Mouse (Mus musculus): Measurements from ENCODE around the gene Olfr288. TPM values are rescaled to one million over a fixed set of nuclear protein-coding genes. Genes with fewer than 3 reads are reported as not detected.

The Olfr288 gene
- total and polyA plus RNA-seq, 2 experiments from 2014 or later = not detected

- Histone ChIP-seq H3K27me3 (ENCODE audit: insufficient read depth, low read length) (no peaks in the 10 kb centered on the region), H3K4me3 (ENCODE audit: low read depth, low read length) (no peak overlapping the region), H3K9me3 (ENCODE audit: low read length) (no peaks in the 10 kb centered on the region), H3K36me3 (ENCODE audit: insufficient read depth) (no peaks in the 10 kb centered on the region), H3K4me2 (ENCODE audit: low read depth) (no peak overlapping the region), H3K9ac (no peak overlapping the region), H3K27ac (ENCODE audit: low read depth, low read length) (no peak overlapping the region), H3K4me1 (ENCODE audit: insufficient read depth) (peaks cover 5% of the 10 kb centered on the region; the same call in 1 of the 2 replicates)
- no peak for TF ChIP-seq CTCF (IDR thresholded peaks at IDR 0.05; ENCODE audit: low read depth)
- DNase-seq (no peak), ATAC-seq (no peak)
- 89% methylated on average over 3 of the region's 3 CpGs for WGBS
Observed at GRCm38 (mm10) chr15:98148356-98148755, 47.0 kb downstream of the Olfr288 start.

GRCm38 (mm10) chr15:98145559-98146181 lies 49.7 kb downstream of the Olfr288 start:
- H3K4me3 ChIP-seq (ENCODE audit: low read depth, low read length) = peak overlapping the region; percentile 90
- DNase-seq (peak; percentile 96), ATAC-seq (peak; percentile 99)
- H3K4me1 ChIP-seq (ENCODE audit: insufficient read depth) = peaks cover 5% of the 10 kb centered on the region; the same call in 1 of the 2 replicates
- H3K9ac ChIP-seq = peak overlapping the region; percentile 87
- H3K27me3 ChIP-seq (ENCODE audit: insufficient read depth, low read length) = no peaks in the 10 kb centered on the region
- peak overlapping the region; percentile 98 for H3K4me2 ChIP-seq (ENCODE audit: low read depth)
- peaks cover 14% of the 10 kb centered on the region for H3K36me3 ChIP-seq (ENCODE audit: insufficient read depth)
- 2% methylated on average over 38 of the region's 38 CpGs for WGBS
- TF ChIP-seq CTCF (IDR thresholded peaks at IDR 0.05; ENCODE audit: low read depth) = no peak
- H3K27ac ChIP-seq (ENCODE audit: low read depth, low read length) = peak overlapping the region; percentile 76
- no peaks in the 10 kb centered on the region for H3K9me3 ChIP-seq (ENCODE audit: low read length)

DNA sequence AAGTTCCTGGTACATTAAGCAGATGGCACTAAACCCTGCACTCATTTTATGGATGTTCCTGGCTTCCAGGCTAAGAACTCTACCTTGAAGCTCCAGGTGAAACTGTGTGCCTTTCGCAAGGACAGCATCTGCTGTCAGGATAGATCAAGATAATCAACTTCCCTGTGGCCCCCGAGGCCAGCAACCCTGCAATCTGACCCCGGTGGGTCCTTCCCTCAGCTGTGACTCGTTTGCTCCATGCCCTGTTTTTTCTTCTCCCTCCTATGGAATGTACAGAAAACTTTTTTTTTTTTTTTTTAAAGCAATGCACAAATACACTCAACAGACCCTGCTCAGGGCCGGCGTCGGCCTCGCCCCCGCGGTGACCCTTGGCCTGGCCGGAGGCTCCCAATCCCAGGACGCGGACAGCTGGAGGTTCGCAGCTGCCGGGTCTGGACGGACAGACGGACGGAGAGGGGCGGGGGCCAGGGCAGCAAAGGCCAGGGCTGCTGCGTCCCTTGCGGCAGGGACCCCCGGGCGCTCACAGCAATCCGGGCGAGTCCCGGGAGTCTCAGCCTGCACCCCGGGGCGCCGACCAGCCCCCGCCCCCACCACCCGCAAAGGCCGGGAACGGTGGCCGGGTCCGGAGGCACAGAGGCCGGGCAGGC lies 50.4 kb downstream of the Olfr288 start:
- peak overlapping the region; percentile 76 for H3K27ac ChIP-seq (ENCODE audit: low read depth, low read length)
- peaks cover 17% of the 10 kb centered on the region for H3K36me3 ChIP-seq (ENCODE audit: insufficient read depth)
- H3K27me3 ChIP-seq (ENCODE audit: insufficient read depth, low read length) = no peaks in the 10 kb centered on the region
- peak overlapping the region; percentile 98 for H3K4me2 ChIP-seq (ENCODE audit: low read depth)
- WGBS = under 1% methylated on average over 31 of the region's 36 CpGs
- ATAC-seq = 0 out of 2 replicates have a peak, but pooled peaks have one; percentile 10
- H3K4me1 ChIP-seq (ENCODE audit: insufficient read depth) = peaks cover 5% of the 10 kb centered on the region; the same call in 1 of the 2 replicates
- DNase-seq = no peak
- peak overlapping the region; percentile 90 for H3K4me3 ChIP-seq (ENCODE audit: low read depth, low read length)
- H3K9me3 ChIP-seq (ENCODE audit: low read length) = no peaks in the 10 kb centered on the region
- no peak for TF ChIP-seq CTCF (IDR thresholded peaks at IDR 0.05; ENCODE audit: low read depth)
- H3K9ac ChIP-seq = peak overlapping the region; percentile 87

DNA sequence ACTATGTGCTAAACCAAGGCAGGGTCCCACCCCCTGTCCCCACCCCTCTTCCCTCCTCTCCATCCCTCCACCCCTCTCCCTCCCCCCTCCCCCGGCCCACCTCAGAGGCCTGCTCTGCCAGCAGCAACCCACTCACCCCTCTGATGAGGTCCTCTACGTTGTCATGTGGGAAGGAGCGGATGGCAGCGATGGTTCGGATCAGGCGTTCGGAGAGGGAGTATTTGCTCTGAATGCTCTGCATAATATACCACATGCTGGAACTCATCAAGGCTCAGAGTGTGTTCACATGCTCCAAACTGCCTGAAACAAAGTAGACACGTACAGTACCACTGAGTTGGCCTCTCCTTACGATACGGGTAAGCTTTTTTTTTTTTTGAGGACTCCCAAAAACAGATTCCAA lies 52.8 kb downstream of the Olfr288 start:
- H3K9me3 ChIP-seq (ENCODE audit: low read length) = no peaks in the 10 kb centered on the region

GRCm38 (mm10) chr15:98140809-98141208 lies 54.5 kb downstream of the Olfr288 start:
- H3K4me1 ChIP-seq (ENCODE audit: insufficient read depth) = peaks cover 5% of the 10 kb centered on the region; the same call in 1 of the 2 replicates
- H3K4me3 ChIP-seq (ENCODE audit: low read depth, low read length) = no peak overlapping the region
- H3K27me3 ChIP-seq (ENCODE audit: insufficient read depth, low read length) = no peaks in the 10 kb centered on the region
- 94% methylated on average over 5 of the region's 5 CpGs for WGBS
- no peak for TF ChIP-seq CTCF (IDR thresholded peaks at IDR 0.05; ENCODE audit: low read depth)
- DNase-seq = no peak
- H3K36me3 ChIP-seq (ENCODE audit: insufficient read depth) = peaks cover 43% of the 10 kb centered on the region
- no peaks in the 10 kb centered on the region for H3K9me3 ChIP-seq (ENCODE audit: low read length)
- ATAC-seq = no peak
- no peak overlapping the region for H3K27ac ChIP-seq (ENCODE audit: low read depth, low read length)
- H3K4me2 ChIP-seq (ENCODE audit: low read depth) = no peak overlapping the region
- H3K9ac ChIP-seq = no peak overlapping the region

More for the DNA sequence above, 52.8 kb downstream of the Olfr288 start:
- H3K9ac ChIP-seq = no peak overlapping the region
- peaks cover 5% of the 10 kb centered on the region; the same call in 1 of the 2 replicates for H3K4me1 ChIP-seq (ENCODE audit: insufficient read depth)
- H3K27me3 ChIP-seq (ENCODE audit: insufficient read depth, low read length) = no peaks in the 10 kb centered on the region
- ATAC-seq = no peak
- no peak for DNase-seq
- H3K27ac ChIP-seq (ENCODE audit: low read depth, low read length) = no peak overlapping the region
- H3K4me2 ChIP-seq (ENCODE audit: low read depth) = no peak overlapping the region
- TF ChIP-seq CTCF (IDR thresholded peaks at IDR 0.05; ENCODE audit: low read depth) = no peak
- no peak overlapping the region for H3K4me3 ChIP-seq (ENCODE audit: low read depth, low read length)
- peaks cover 29% of the 10 kb centered on the region for H3K36me3 ChIP-seq (ENCODE audit: insufficient read depth)
- WGBS = 90% methylated on average over 10 of the region's 10 CpGs

- H3K4me1 ChIP-seq (ENCODE audit: insufficient read depth) = peaks cover 3% of the 10 kb centered on the region; the same call in 1 of the 2 replicates
- no peaks in the 10 kb centered on the region for H3K27me3 ChIP-seq (ENCODE audit: insufficient read depth, low read length)
- H3K27ac ChIP-seq (ENCODE audit: low read depth, low read length) = no peak overlapping the region
- DNase-seq (no peak), ATAC-seq (no peak)
- peaks cover 54% of the 10 kb centered on the region for H3K36me3 ChIP-seq (ENCODE audit: insufficient read depth)
- no peak overlapping the region for H3K4me2 ChIP-seq (ENCODE audit: low read depth)
- no peaks in the 10 kb centered on the region for H3K9me3 ChIP-seq (ENCODE audit: low read length)
- no peak for TF ChIP-seq CTCF (IDR thresholded peaks at IDR 0.05; ENCODE audit: low read depth)
- H3K9ac ChIP-seq = no peak overlapping the region
- no peak overlapping the region for H3K4me3 ChIP-seq (ENCODE audit: low read depth, low read length)
- WGBS = 78% methylated on average over 7 of the region's 7 CpGs
Observed at GRCm38 (mm10) chr15:98139763-98140162, 55.6 kb downstream of the Olfr288 start.

GRCm38 (mm10) chr15:98136871-98137270 lies 58.5 kb downstream of the Olfr288 start:
- no peak overlapping the region for H3K4me2 ChIP-seq (ENCODE audit: low read depth)
- no peaks in the 10 kb centered on the region for H3K27me3 ChIP-seq (ENCODE audit: insufficient read depth, low read length)
- no peak overlapping the region for H3K9ac ChIP-seq
- no peaks in the 10 kb centered on the region for H3K9me3 ChIP-seq (ENCODE audit: low read length)
- no peak overlapping the region for H3K27ac ChIP-seq (ENCODE audit: low read depth, low read length)
- no peak for TF ChIP-seq CTCF (IDR thresholded peaks at IDR 0.05; ENCODE audit: low read depth)
- WGBS = 95% methylated on average over 9 of the region's 9 CpGs
- H3K4me1 ChIP-seq (ENCODE audit: insufficient read depth) = no peaks in the 10 kb centered on the region
- H3K36me3 ChIP-seq (ENCODE audit: insufficient read depth) = peaks cover 74% of the 10 kb centered on the region
- DNase-seq (no peak), ATAC-seq (no peak)
- no peak overlapping the region for H3K4me3 ChIP-seq (ENCODE audit: low read depth, low read length)

Other genes starting within 250 kb of the Olfr288 start
- gene Tmem106c, start 231.3 kb downstream of the Olfr288 start, total RNA-seq (2014; rRNA removed) = 44.4 and 50.8 TPM in 2 replicates
- gene Tmem106c, start 231.3 kb downstream of the Olfr288 start, polyA plus RNA-seq (2015; fragmentation: Nextera tagmentation; extraction: Ambion mirVana) = 62.8 and 66.1 TPM in 2 replicates
- 7.6 and 28.3 TPM in 2 replicates for gene Col2a1, start 190.8 kb downstream of the Olfr288 start, total RNA-seq (2014; rRNA removed)
- 2.5 and 4.9 TPM in 2 replicates for gene Col2a1, start 190.8 kb downstream of the Olfr288 start, polyA plus RNA-seq (2015; fragmentation: Nextera tagmentation; extraction: Ambion mirVana)
- gene Pfkm, start 103.0 kb downstream of the Olfr288 start, total RNA-seq (2014; rRNA removed) = 90.1 and 91.9 TPM in 2 replicates
- 76.4 and 86.3 TPM in 2 replicates for gene Pfkm, start 103.0 kb downstream of the Olfr288 start, polyA plus RNA-seq (2015; fragmentation: Nextera tagmentation; extraction: Ambion mirVana)
- gene Senp1, start 101.8 kb downstream of the Olfr288 start, total RNA-seq (2014; rRNA removed) = 13.6 and 19.8 TPM in 2 replicates
- gene Senp1, start 101.8 kb downstream of the Olfr288 start, polyA plus RNA-seq (2015; fragmentation: Nextera tagmentation; extraction: Ambion mirVana) = 8.5 and 12.2 TPM in 2 replicates
- gene Asb8, start 29.9 kb downstream of the Olfr288 start, total RNA-seq (2014; rRNA removed) = 46.3 and 56.9 TPM in 2 replicates
- 36.5 and 46.8 TPM in 2 replicates for gene Asb8, start 29.9 kb downstream of the Olfr288 start, polyA plus RNA-seq (2015; fragmentation: Nextera tagmentation; extraction: Ambion mirVana)
- gene Ccdc184, start 28.4 kb downstream of the Olfr288 start, total RNA-seq (2014; rRNA removed) = 50.7 and 66.0 TPM in 2 replicates
- 56.3 and 68.9 TPM in 2 replicates for gene Ccdc184, start 28.4 kb downstream of the Olfr288 start, polyA plus RNA-seq (2015; fragmentation: Nextera tagmentation; extraction: Ambion mirVana)
- gene Gm44579, start 25.4 kb upstream of the Olfr288 start, total RNA-seq (2014; rRNA removed) = 0.08 and 0.29 TPM in 2 replicates
- gene Gm44579, start 25.4 kb upstream of the Olfr288 start, polyA plus RNA-seq (2015; fragmentation: Nextera tagmentation; extraction: Ambion mirVana) = 0.15 TPM in 1 of 2 replicates, not detected in the other
- 0.15 and 0.24 TPM in 2 replicates for gene Olfr287, start 25.5 kb upstream of the Olfr288 start, total RNA-seq (2014; rRNA removed)
- gene Olfr287, start 25.5 kb upstream of the Olfr288 start, polyA plus RNA-seq (2015; fragmentation: Nextera tagmentation; extraction: Ambion mirVana) = 0.25 and 0.45 TPM in 2 replicates
- not detected in 2 replicates for gene Olfr286, start 38.9 kb upstream of the Olfr288 start, total RNA-seq (2014; rRNA removed)
- not detected in 2 replicates for gene Olfr286, start 38.9 kb upstream of the Olfr288 start, polyA plus RNA-seq (2015; fragmentation: Nextera tagmentation; extraction: Ambion mirVana)
- gene H1fnt, start 61.8 kb upstream of the Olfr288 start, total RNA-seq (2014; rRNA removed) = not detected in 2 replicates
- gene H1fnt, start 61.8 kb upstream of the Olfr288 start, polyA plus RNA-seq (2015; fragmentation: Nextera tagmentation; extraction: Ambion mirVana) = not detected in 2 replicates
- 11.4 and 14.8 TPM in 2 replicates for gene Zfp641, start 100.6 kb upstream of the Olfr288 start, total RNA-seq (2014; rRNA removed)
- gene Zfp641, start 100.6 kb upstream of the Olfr288 start, polyA plus RNA-seq (2015; fragmentation: Nextera tagmentation; extraction: Ambion mirVana) = 3.8 and 6.6 TPM in 2 replicates
- gene Olfr285, start 121.8 kb upstream of the Olfr288 start, total RNA-seq (2014; rRNA removed) = not detected in 2 replicates
- gene Olfr285, start 121.8 kb upstream of the Olfr288 start, polyA plus RNA-seq (2015; fragmentation: Nextera tagmentation; extraction: Ambion mirVana) = not detected in 2 replicates
- gene Olfr284, start 145.4 kb upstream of the Olfr288 start, total RNA-seq (2014; rRNA removed) = 0.81 TPM in 1 of 2 replicates, not detected in the other
- gene Olfr284, start 145.4 kb upstream of the Olfr288 start, polyA plus RNA-seq (2015; fragmentation: Nextera tagmentation; extraction: Ambion mirVana) = not detected in 2 replicates
- gene Olfr283, start 185.4 kb upstream of the Olfr288 start, total RNA-seq (2014; rRNA removed) = not detected in 2 replicates
- not detected in 2 replicates for gene Olfr283, start 185.4 kb upstream of the Olfr288 start, polyA plus RNA-seq (2015; fragmentation: Nextera tagmentation; extraction: Ambion mirVana)
- not detected in 2 replicates for gene Olfr282, start 235.7 kb upstream of the Olfr288 start, total RNA-seq (2014; rRNA removed)
- gene Olfr282, start 235.7 kb upstream of the Olfr288 start, polyA plus RNA-seq (2015; fragmentation: Nextera tagmentation; extraction: Ambion mirVana) = not detected in 2 replicates